Mouse (Mus musculus) hindbrain, embryonic 10.5 days (tissue): ENCODE data around the gene Nfe2l1. TPM values are rescaled to one million over a fixed set of nuclear protein-coding genes. Genes with fewer than 3 reads are reported as not detected.

Source experiments
- DNase-seq: peaks from one replicate; pipeline ENCODE4 v3.0.0-alpha.2; 2017; ENCODE audit warnings: low spot score
- H3K27ac ChIP-seq: fragments of 300-500 bp; sonication (generic); 2 replicates; pipeline ENCODE4 v1.5.1; 2016; ENCODE audit warnings: mild to moderate bottlenecking, moderate library complexity
- H3K27me3 ChIP-seq: fragments of 300-500 bp; sonication (generic); 2 replicates; pipeline ENCODE4 v1.6.1; 2016; ENCODE audit warnings: mild to moderate bottlenecking; ENCODE audit not compliant: poor library complexity, insufficient read depth, severe bottlenecking
- H3K36me3 ChIP-seq: fragments of 300-500 bp; sonication (generic); 2 replicates; pipeline ENCODE4 v1.6.1; 2016; ENCODE audit warnings: mild to moderate bottlenecking, moderate library complexity
- H3K4me1 ChIP-seq: fragments of 300-500 bp; sonication (generic); replicated peaks from 2 replicates; pipeline ENCODE4 v1.6.1; 2016; ENCODE audit warnings: mild to moderate bottlenecking
- H3K4me3 ChIP-seq: fragments of 300-500 bp; sonication (generic); 2 replicates; pipeline ENCODE4 v1.5.1; 2016; ENCODE audit warnings: mild to moderate bottlenecking, moderate library complexity
- H3K9me3 ChIP-seq: fragments of 300-500 bp; sonication (generic); 2 replicates; pipeline ENCODE4 v1.6.1; 2016; ENCODE audit warnings: mild to moderate bottlenecking, moderate library complexity
- WGBS: fragments of 180-500 bp; shearing (Covaris S2); methylation state at CpG from one replicate; pipeline ENCODE4 v1.1.7; 2016; 5-methylcytosine and 5-hydroxymethylcytosine counted together
- polyA plus RNA-seq: library from polyadenylated mRNA; unstranded; fragments of >200 nt; fragmentation: Nextera tagmentation; extraction: Ambion mirVana; gene quantifications from 2 replicates; pipeline ENCODE4 v1.2.1, GENCODE M21; 2016

The Nfe2l1 gene
- polyA plus RNA-seq, 1 experiment from 2014 or later: 65.7 TPM

- no peak for DNase-seq
- H3K4me1 ChIP-seq: peaks cover 70% of the 10 kb centered on the region
- peak overlapping the region; percentile 90 for H3K27ac ChIP-seq
- no peaks in the 10 kb centered on the region for H3K9me3 ChIP-seq
- H3K36me3 ChIP-seq: peaks cover 69% of the 10 kb centered on the region
- H3K27me3 ChIP-seq: no peaks in the 10 kb centered on the region
- 53% methylated on average over 7 of the region's 7 CpGs for WGBS
- peak overlapping the region; percentile 65 for H3K4me3 ChIP-seq
Observed at GRCm38 (mm10) chr11:96824783-96825495, 4.8 kb downstream of the Nfe2l1 start.

- Histone ChIP-seq H3K27me3 (no peaks in the 10 kb centered on the region), H3K9me3 (no peaks in the 10 kb centered on the region), H3K27ac (peak overlapping the region; percentile 90), H3K4me3 (peak overlapping the region; percentile 65), H3K4me1 (peaks cover 69% of the 10 kb centered on the region), H3K36me3 (peaks cover 77% of the 10 kb centered on the region)
- WGBS: 2% methylated on average over 26 of the region's 26 CpGs
- peak; percentile 95 for DNase-seq
Observed at GRCm38 (mm10) chr11:96823880-96824782, 5.6 kb downstream of the Nfe2l1 start.

GRCm38 (mm10) chr11:96823471-96823837, 6.3 kb downstream of the Nfe2l1 start:
- WGBS: 8% methylated on average over 13 of the region's 13 CpGs
- peak overlapping the region; percentile 65 for H3K4me3 ChIP-seq
- peaks cover 63% of the 10 kb centered on the region for H3K4me1 ChIP-seq
- peaks cover 84% of the 10 kb centered on the region for H3K36me3 ChIP-seq
- H3K27me3 ChIP-seq: no peaks in the 10 kb centered on the region
- H3K27ac ChIP-seq: peak overlapping the region; percentile 90
- no peak for DNase-seq
- no peaks in the 10 kb centered on the region for H3K9me3 ChIP-seq

DNA sequence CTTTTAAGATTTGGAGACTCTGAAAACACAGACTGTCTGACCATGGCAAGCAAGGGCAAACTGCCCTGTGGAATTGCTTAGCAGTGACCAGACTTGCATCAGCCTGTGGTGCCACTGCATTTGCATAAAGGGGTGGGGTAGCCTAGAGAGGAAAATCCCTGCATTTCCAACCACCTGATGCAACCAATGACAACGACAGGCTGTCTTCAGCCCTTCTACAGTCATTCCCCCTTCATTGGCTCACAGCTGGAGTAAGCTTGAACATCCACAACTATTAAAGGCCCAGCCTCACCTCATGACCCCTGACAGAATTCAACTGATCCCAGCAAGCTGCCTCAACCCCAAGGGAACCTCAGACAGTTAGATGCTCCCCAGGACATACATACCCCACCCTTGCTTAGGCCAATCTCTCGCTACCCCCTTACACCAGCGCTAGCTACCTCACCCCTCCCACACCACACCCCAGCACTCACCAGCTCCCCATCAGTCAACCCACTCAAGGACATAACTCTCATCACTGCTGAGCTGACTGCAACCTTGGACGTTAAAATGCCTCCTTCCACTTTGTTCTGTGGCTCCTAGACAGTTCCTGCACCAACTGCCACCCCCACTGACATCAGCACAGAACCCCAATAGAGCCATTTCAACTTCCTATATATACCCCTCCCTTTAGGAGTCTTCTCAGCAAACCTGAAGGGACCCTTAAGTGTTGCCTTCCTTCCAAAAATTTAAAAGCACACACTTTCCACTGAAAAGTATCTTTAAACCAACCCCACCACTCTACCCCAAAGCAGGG, 6.9 kb downstream of the Nfe2l1 start:
- Histone ChIP-seq H3K4me1 (peaks cover 62% of the 10 kb centered on the region), H3K4me3 (peak overlapping the region; percentile 65), H3K36me3 (peaks cover 87% of the 10 kb centered on the region), H3K27ac (peak overlapping the region; percentile 90), H3K9me3 (no peaks in the 10 kb centered on the region), H3K27me3 (no peaks in the 10 kb centered on the region)
- 47% methylated on average over 4 of the region's 4 CpGs for WGBS
- DNase-seq: no peak

DNA sequence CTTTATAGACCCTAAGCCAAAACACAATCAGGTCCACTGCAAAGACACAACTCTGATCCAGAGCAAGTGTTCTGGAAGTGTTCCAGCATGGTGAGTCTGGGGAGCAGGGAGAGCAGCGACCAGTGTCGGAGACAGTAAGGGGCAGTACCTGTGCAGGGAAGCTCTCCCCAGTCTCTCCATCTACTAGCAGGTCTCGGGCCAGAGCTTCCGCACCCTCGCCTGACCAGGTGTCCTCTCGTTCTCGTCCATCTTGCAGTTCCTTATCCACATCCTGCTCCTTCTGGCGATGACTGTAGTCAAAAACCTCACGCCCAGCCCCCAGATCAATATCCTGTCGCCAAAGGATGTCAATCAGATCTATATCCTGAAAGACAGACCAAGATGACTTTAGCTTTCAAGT, 7.8 kb downstream of the Nfe2l1 start:
- H3K4me1 ChIP-seq: peaks cover 61% of the 10 kb centered on the region
- H3K9me3 ChIP-seq: no peaks in the 10 kb centered on the region
- no peaks in the 10 kb centered on the region for H3K27me3 ChIP-seq
- no peak overlapping the region for H3K27ac ChIP-seq
- no peak for DNase-seq
- 90% methylated on average over 10 of the region's 10 CpGs for WGBS
- peaks cover 87% of the 10 kb centered on the region for H3K36me3 ChIP-seq
- no peak overlapping the region for H3K4me3 ChIP-seq

DNA sequence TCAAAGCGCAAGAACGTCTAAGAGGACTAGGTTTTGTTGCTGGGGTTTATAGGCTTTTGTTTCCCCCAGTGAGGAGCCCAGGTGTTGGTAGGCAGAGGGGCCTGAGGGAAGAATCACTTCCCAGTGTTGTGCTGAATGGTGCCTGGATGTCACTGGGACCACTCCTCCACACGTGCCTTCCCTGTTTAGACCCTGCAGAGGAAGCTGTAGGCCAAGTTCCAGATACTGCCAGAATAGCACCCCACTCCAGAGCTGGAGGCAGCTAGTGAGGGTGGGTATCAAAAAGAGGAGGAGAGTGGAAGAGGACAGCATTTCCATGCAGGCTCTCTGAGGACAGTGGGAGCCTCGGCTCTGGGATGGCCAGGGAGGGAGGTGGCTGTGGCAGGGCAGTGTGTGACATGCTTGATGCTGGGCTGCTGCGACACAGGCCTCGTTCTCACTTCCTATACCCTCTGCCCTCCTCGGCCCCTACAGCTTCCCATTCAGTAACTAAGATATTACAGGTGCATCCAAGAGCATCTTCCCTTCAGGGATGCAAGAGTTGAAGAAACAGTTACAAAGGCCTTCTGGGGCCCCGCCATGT, 11.5 kb downstream of the Nfe2l1 start:
- no peak for DNase-seq
- H3K4me1 ChIP-seq: peaks cover 25% of the 10 kb centered on the region
- 85% methylated on average over 8 of the region's 8 CpGs for WGBS
- H3K4me3 ChIP-seq: no peak overlapping the region
- no peak overlapping the region for H3K27ac ChIP-seq
- no peaks in the 10 kb centered on the region for H3K27me3 ChIP-seq
- H3K36me3 ChIP-seq: peaks cover 97% of the 10 kb centered on the region
- H3K9me3 ChIP-seq: no peaks in the 10 kb centered on the region

- 72% methylated on average over 5 of the region's 5 CpGs for WGBS
- DNase-seq: no peak
- Histone ChIP-seq H3K27ac (peak overlapping the region; percentile 56; the same call in 1 of the 2 replicates), H3K4me1 (peaks cover 15% of the 10 kb centered on the region; the same call in 1 of the 2 replicates), H3K27me3 (no peaks in the 10 kb centered on the region), H3K36me3 (peaks cover 97% of the 10 kb centered on the region), H3K9me3 (no peaks in the 10 kb centered on the region), H3K4me3 (no peak overlapping the region)
Observed at GRCm38 (mm10) chr11:96816979-96817378, 12.8 kb downstream of the Nfe2l1 start.

- H3K9me3 ChIP-seq: no peaks in the 10 kb centered on the region
- peaks cover 15% of the 10 kb centered on the region; the same call in 1 of the 2 replicates for H3K4me1 ChIP-seq
- H3K4me3 ChIP-seq: no peak overlapping the region
- no peak overlapping the region for H3K27ac ChIP-seq
- no peak for DNase-seq
- H3K36me3 ChIP-seq: peaks cover 97% of the 10 kb centered on the region
- WGBS: 94% methylated on average over 1 of the region's 1 CpGs
- no peaks in the 10 kb centered on the region for H3K27me3 ChIP-seq
Observed at GRCm38 (mm10) chr11:96816494-96816893, 13.3 kb downstream of the Nfe2l1 start.

GRCm38 (mm10) chr11:96815895-96816294, 13.9 kb downstream of the Nfe2l1 start:
- H3K27ac ChIP-seq: no peak overlapping the region
- no peaks in the 10 kb centered on the region for H3K27me3 ChIP-seq
- 96% methylated on average over 2 of the region's 2 CpGs for WGBS
- no peak overlapping the region for H3K4me3 ChIP-seq
- no peaks in the 10 kb centered on the region for H3K9me3 ChIP-seq
- H3K36me3 ChIP-seq: peaks cover 97% of the 10 kb centered on the region
- DNase-seq: no peak
- H3K4me1 ChIP-seq: peaks cover 15% of the 10 kb centered on the region; the same call in 1 of the 2 replicates

- peaks cover 15% of the 10 kb centered on the region; the same call in 1 of the 2 replicates for H3K4me1 ChIP-seq
- no peaks in the 10 kb centered on the region for H3K9me3 ChIP-seq
- WGBS: 87% methylated on average over 2 of the region's 2 CpGs
- H3K27ac ChIP-seq: no peak overlapping the region
- no peak for DNase-seq
- no peak overlapping the region for H3K4me3 ChIP-seq
- peaks cover 97% of the 10 kb centered on the region for H3K36me3 ChIP-seq
- no peaks in the 10 kb centered on the region for H3K27me3 ChIP-seq
Observed at GRCm38 (mm10) chr11:96814443-96814842, 15.3 kb downstream of the Nfe2l1 start.

DNA sequence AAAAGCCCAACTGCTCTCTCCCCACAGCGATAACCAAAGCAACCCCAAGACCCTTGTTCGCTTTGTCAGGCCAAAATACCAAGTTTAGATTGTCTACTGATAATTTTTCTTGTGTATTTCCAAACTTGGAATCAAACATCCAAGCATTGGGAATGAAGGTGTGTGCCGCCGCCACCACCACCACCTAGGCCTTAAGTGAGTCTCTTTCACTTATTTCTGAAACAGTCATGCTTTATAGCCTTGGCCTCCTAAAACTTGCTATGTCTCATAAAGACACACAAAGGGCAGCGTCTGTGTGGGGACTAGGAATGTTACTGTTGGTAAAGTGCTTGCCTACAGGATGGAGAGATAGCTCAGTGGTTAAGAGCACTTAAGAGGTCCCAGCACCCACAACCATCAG, 15.8 kb downstream of the Nfe2l1 start:
- H3K4me1 ChIP-seq: peaks cover 15% of the 10 kb centered on the region; the same call in 1 of the 2 replicates
- DNase-seq: no peak
- H3K36me3 ChIP-seq: peaks cover 97% of the 10 kb centered on the region
- no peak overlapping the region for H3K4me3 ChIP-seq
- H3K9me3 ChIP-seq: no peaks in the 10 kb centered on the region
- 88% methylated on average over 5 of the region's 5 CpGs for WGBS
- no peaks in the 10 kb centered on the region for H3K27me3 ChIP-seq
- no peak overlapping the region for H3K27ac ChIP-seq

GRCm38 (mm10) chr11:96813455-96813854, 16.3 kb downstream of the Nfe2l1 start:
- no peak overlapping the region for H3K27ac ChIP-seq
- H3K27me3 ChIP-seq: no peaks in the 10 kb centered on the region
- WGBS: 88% methylated on average over 4 of the region's 4 CpGs
- peaks cover 15% of the 10 kb centered on the region; the same call in 1 of the 2 replicates for H3K4me1 ChIP-seq
- H3K36me3 ChIP-seq: peaks cover 97% of the 10 kb centered on the region
- no peaks in the 10 kb centered on the region for H3K9me3 ChIP-seq
- no peak for DNase-seq
- no peak overlapping the region for H3K4me3 ChIP-seq
